Mouse (Mus musculus) urinary bladder, postnatal 36 days (tissue): ENCODE data around the gene Sipa1l1.

Experiments used
- DNase-seq, 2 experiments: peaks; one replicate each; pipeline ENCODE4 v3.0.0; 2022; ENCODE audit warnings: low spot score in 2 of 2, mixed read lengths in 1 of 2

Sipa1l1 gene

GRCm38 (mm10) chr12:82382932-82383331 is 213.8 kb downstream of the Sipa1l1 start:
- no peak for DNase-seq

DNA sequence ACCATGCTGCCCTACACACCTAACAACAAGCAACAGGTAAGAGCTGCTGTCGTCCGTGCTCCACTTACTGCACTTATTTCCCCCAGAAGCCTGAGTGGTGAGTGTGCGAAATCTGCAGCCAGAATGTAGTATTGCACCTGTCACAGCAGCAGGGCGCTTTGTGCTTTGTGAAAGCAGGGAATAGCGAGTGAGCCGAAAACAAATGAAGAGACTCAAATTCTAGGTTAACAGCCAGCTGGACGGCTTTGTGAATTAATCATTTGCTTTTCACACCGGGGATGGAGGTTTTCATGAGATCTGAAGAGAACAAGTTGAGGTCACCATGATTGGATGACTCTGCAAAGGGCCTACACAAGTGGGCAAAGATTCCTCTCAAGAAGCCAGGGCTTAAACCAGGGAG is 215.6 kb downstream of the Sipa1l1 start:
- DNase-seq: no peak

- DNase-seq: no peak
These were observed 217.9 kb downstream of the Sipa1l1 start for GRCm38 (mm10) chr12:82387042-82387441.

DNA sequence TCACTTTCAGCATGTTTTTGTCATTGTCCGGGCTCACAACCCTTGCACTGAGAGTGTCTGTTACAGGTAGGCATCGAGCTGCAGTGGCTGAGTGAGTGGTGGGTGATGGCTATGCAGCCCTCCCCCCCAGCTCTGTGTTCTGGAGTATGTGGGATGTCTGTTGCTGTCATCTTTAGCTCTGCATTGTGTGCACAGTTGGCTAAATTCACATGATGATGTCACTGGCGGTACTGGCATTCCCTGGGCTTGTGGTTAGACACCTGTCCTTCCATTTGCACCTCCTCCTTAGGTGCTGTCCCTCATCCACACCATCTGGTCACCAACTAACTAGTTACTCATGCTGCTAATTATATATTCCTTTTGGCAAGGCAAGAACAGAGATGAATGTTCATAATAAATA is 218.5 kb downstream of the Sipa1l1 start:
- DNase-seq: no peak

- no peak for DNase-seq
These were observed 219.0 kb downstream of the Sipa1l1 start for GRCm38 (mm10) chr12:82388144-82388543.

DNA sequence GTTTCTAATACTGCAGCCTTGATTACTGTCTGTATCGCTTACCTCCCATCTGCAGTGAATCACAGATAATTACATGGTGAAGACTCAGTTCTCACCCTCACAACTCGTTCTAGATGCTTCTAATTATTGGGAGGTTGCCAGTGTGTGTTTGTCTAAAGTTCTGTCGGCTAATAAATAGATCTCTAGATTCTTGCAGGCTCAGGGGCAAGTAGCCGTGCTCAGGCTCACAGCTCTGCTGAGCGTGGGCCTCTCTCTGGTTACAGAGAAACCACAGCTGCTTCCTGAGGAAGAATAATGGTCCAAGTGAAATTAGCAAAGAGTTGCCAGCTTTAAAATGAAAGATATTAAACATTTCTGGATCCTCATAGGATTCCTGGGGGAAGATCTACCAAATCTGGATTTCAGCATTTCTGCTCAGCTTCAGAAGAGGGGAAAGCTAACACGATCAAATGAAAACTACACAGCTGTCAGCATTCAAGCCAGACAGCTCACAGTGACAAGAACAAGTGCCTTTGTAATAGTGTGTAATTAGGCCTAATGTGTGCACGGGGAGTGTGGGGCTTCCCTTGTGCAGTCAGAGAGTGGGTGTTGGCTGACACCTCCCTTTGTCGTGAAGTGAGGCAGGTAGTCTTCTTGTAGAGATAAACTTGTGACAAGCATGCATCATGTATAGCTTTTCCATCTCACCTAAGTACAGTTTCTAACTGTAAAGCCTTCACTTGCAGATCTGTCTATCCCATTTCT is 225.2 kb downstream of the Sipa1l1 start:
- no peak for DNase-seq

DNA sequence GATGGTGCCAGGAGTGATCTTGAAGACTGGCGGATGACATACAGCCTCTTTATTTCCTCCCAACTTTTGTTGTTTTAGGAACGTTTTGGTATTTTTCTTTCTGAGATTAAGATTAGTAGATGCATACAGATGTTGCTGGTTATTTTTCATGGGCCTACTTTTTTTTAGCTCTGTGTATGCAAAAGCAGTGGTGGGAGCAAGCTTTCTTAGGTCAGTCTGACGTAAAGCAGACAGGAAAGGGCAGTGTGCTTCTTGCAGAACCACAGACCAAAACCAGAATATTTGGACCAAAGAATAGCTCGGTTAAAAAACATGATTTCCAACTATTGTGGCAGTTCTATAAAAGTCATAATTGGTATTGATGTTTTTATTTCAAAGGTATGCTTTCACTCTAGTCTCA is 226.1 kb downstream of the Sipa1l1 start:
- DNase-seq: no peak

DNA sequence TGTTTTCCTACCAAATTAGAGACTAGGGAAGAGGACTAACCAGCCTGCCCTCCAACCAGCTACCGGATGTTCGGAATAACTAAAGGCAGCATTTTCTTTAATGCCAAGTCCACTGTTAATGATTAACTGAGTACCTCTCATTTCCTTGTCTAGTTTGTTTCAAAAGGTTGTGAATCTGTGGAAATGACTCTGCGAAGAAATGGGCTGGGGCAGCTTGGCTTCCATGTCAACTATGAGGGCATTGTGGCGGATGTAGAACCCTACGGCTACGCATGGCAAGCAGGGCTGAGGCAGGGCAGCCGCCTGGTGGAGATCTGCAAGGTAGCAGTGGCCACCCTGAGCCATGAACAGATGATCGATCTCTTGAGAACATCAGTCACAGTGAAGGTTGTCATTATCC is 228.1 kb downstream of the Sipa1l1 start:
- DNase-seq: no peak

DNA sequence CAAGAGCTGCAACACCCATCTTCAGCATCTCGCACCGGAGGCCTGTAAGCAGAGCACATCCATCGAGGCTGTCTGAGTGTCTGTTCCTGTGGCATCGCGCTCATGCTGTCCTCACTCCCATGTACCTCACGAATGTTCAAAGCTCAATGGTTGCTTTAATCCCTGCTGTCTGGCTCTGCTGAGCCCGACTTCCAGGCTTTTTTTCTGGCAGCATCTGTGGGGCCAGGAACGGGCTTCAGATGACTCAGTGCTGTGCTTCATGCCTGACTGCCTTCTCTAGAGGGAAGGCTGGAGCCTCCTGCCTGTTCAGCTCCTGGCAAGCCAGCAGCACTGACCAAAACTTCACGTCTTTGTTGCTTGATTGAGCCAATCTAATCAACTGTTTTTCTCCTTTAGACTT is 228.6 kb downstream of the Sipa1l1 start:
- no peak for DNase-seq

DNA sequence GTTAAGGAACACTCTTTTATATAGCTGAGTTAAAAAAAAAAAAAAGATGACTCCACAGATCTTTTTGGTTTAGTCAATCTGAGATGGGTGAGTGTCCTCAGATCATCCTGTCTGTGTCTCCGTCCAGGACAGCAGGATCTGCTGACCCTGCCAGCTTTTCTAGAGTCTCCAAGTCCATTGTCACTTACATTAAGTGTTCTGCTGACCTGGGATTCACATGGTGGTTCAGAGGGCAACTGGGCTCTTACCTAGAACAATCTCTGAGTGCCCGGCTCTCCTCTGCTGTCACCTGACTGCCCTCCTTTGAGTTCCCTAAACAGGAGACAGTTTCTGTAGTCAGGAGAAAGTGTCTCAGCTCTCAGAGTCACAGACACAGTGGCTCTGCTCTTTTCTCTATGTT is 229.8 kb downstream of the Sipa1l1 start:
- DNase-seq: no peak

DNA sequence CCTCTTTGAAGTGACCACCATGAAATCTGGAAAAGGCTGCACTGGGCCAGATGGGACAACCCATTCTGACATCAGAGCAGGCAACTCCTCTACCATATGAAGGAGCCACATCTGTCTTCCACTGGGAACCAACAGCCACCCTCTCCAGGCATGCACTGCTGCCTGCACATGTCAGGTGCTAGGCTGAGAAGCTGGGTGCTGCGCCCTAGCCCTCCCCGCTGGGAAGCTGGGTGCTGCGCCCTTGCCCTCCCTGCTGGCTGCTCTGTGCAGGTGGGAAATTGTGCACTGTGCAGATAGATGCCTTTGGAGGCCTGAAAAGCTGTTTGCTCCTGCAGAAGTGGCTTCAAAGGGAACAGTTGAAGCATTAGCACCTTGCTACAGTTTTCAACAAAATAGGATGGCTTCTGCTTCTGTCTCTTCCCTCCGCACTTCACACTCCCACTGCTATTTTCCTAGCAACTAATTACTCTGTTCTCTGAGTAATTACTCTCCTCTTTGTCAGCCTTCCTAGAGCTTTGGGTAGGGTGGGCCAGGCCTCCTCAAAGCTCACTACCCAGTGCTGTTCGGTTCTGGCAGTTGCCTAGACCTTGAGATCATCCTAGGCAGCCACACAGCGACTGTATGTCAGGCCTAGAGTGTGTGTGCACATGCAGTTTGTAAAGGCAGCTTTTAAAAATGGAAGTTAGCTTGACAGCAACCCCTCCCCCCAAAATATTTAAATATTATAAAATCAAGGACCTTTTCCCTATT is 231.0 kb downstream of the Sipa1l1 start:
- no peak for DNase-seq

GRCm38 (mm10) chr12:82400783-82401182 is 231.7 kb downstream of the Sipa1l1 start:
- DNase-seq: no peak

DNA sequence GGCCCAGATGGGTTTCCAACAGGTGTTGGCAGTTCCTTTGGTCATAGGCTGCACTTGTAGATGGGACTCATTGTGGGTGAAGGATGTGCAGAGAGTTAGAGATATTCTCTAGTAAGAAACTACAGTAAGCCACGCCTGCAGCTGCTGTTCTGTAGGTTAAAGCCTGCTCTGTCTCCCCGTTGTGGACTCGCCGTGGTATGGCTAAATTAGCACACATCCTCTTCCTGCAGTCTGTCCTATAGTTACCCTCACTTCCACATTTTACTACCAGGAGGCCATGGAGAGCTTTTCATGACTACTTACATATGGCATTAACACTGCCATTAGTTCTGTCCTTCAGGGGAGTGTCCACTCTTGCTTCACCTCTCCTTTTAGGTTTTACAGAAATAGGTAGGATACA is 232.3 kb downstream of the Sipa1l1 start:
- no peak for DNase-seq

DNA sequence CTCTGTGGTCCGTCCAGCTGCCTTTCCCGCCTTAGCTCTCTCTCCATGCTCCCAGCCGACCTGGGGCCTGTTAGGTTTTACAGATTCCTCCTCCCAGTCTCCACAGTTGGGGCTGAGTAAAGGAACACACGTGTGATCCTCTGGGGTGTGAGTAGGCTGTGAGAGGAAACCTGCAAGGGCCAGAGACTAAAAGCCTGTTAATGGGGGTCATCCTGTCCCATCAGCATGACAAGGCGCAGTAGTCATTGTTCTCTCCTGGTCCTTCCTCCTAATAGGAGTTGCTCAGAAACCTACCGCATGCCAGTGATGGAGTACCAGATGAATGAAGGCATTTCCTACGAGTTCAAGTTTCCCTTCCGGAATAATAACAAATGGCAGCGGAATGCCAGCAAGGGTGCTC is 233.5 kb downstream of the Sipa1l1 start:
- DNase-seq: no peak

DNA sequence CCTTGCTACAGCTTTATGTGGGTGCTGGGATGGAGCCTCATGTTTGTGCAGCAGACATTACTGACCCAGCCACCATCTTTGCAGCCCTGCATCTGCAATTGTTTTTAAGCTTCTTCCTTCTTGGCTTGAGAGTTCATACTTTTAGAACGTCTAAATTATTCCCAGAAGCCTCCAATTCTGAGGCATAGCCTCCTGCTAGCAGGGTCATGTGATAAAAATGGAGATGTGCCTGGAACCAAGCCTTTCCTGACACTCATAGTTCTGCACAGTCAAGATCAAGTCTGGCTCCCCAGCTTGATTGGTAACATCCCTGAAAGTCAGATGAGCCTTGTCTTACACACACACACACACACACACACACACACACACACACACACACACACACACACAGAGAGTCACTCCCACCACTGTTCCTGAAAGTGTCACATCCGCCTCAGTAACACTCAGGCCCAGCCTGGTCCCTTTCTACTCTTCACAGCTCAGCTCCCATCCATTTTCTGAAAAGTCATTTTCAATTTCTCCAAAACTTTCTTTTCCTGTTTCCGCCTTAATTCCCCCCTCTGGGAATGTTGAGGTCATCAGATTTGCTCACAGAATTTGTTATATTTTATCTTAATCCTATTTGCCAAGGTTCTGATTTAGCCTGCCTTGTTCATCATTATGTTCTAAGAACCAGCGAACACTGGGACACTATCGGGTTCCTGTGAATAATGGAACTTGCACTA is 238.6 kb downstream of the Sipa1l1 start:
- DNase-seq: no peak

DNA sequence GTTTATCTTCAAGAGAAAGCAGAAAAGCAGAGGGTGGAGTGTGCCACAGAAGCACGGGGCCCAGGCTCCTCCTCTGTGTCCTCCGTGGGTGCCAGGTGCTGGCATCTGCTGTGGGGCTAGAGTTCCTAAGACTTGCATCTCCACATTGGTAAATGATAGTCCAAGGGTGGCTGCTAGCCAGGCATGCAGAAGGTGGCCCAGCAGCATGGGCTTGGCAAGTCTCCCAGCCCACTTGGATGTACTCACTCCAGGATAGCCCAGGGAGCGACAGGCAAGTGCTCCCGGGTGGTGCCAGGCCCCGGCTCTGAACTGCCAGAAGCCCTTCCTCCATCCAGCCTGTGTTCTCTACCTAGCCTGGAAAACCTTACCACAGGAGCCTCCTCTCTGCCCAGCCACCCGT is 239.4 kb downstream of the Sipa1l1 start:
- peak in 1 of 2 experiments; percentile 51 for DNase-seq

- DNase-seq: no peak
These were observed 240.8 kb downstream of the Sipa1l1 start for GRCm38 (mm10) chr12:82409686-82410472.

DNA sequence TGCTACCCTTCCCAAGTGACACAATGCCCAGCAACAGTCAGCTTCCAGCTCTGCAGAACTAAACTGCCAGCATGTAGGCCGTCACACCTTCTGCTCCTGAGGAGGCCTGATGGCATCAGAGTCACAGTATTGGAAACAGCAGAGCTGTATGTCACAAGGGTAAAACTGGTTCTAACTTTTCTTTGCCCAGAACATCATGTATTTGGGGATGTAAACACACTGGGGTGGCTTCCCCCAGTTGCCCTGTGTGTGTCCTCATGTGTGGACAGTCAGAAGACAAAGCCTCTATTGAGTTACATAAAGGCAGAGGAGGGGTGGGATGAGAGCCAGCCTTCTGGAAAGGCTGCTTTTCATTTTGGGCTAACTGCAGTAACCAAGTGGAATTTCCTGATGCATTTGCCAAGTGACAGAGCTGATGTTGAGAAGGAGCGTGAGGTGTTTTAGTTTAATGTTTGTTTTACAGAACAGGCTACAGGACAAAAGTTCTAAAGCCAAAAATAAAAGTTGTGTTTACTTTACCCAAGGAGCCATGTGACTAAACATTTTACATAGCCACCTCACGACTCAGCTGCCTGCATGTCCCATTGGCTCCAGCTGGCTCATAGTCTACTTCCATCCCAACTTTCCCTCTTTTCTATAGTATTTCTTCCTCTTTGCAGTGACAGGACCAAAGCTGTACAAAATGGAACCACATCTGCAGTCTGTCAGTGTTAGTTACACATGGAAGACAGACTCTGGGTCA is 243.3 kb downstream of the Sipa1l1 start:
- no peak for DNase-seq

DNA sequence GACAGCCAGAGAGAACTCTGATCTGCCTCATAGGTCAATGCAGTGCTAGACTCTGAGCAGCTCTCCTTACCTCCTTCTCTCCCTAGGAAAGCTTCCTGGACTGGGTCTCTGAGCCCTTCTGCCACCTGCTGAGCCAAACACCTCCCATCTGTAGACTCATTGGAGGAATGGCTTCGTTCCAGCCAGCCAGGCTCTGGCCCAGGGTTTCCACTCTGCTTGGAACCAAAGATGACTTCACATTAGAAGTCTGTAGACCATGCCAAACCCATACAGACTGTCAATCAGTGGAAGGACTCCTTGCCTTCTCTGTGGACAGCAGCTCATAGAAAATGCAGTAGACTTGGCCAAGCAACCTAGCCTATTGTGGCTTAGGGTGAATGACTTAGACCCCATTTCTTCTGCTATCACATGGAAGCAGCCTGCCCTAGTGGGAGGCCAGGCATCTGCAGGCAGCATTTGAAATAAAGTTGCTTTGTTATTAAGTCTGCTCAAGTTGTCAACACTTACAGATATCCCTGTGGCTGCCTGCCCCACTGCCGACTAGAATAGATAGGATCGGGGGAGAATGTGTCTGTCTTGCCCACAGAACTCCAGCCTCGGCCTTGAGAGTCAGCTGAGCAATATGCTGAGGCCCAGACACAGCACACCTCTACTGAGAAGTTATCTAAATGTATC is 246.7 kb downstream of the Sipa1l1 start:
- DNase-seq: peak in 1 of 2 experiments; percentile 51

- DNase-seq: no peak
These were observed 249.9 kb downstream of the Sipa1l1 start for GRCm38 (mm10) chr12:82419027-82419426.

GRCm38 (mm10) chr12:82424783-82425182 is 255.7 kb downstream of the Sipa1l1 start:
- no peak for DNase-seq
